16 mouse cellular contexts compared by ENCODE assay signal in genomic region chr1:105650650-105651049, GRCm38 (mm10).
"Had no signal": no experiment of that assay in that cellular context is flagged by ENCODE, and none has a peak within 500 bp of the region (broad histone marks: within the 10 kb centered on the region; RNA-seq: fewer than 3 reads in every experiment).

No protein-coding gene starts in this region.

- H3K9me3 ChIP-seq: neural tube, embryonic 13.5 days; neural tube, embryonic 15.5 days; stomach, embryonic 15.5 days had no signal

- H3K4me3 ChIP-seq: neural tube, embryonic 13.5 days; neural tube, embryonic 15.5 days; stomach, embryonic 15.5 days had no signal

- DNase-seq: retina, postnatal 1 day; right cerebral cortex, adult 18-20 months; right cerebral cortex, postnatal 14 days; right cerebral cortex, postnatal 25 days; right cerebral cortex, postnatal 4 days; spleen, adult 18-20 months; thymus, adult 18-20 months; thymus, adult 2 months; thymus, postnatal 14 days; thymus, postnatal 25 days; thymus, postnatal 36 days; thymus, postnatal 4 days had no signal

- H3K4me1 ChIP-seq: neural tube, embryonic 13.5 days; neural tube, embryonic 15.5 days; stomach, embryonic 15.5 days had no signal

- H3K27me3 ChIP-seq: neural tube, embryonic 13.5 days; neural tube, embryonic 15.5 days; stomach, embryonic 15.5 days had no signal

- H3K4me2 ChIP-seq: neural tube, embryonic 13.5 days; neural tube, embryonic 15.5 days; stomach, embryonic 15.5 days had no signal

- H3K27ac ChIP-seq: neural tube, embryonic 13.5 days; neural tube, embryonic 15.5 days; stomach, embryonic 15.5 days; stomach, postnatal 0 days had no signal

- H3K9ac ChIP-seq: neural tube, embryonic 13.5 days; neural tube, embryonic 15.5 days; stomach, embryonic 15.5 days had no signal
